10 mouse cellular contexts compared by ENCODE assay signal in the genomic region with DNA sequence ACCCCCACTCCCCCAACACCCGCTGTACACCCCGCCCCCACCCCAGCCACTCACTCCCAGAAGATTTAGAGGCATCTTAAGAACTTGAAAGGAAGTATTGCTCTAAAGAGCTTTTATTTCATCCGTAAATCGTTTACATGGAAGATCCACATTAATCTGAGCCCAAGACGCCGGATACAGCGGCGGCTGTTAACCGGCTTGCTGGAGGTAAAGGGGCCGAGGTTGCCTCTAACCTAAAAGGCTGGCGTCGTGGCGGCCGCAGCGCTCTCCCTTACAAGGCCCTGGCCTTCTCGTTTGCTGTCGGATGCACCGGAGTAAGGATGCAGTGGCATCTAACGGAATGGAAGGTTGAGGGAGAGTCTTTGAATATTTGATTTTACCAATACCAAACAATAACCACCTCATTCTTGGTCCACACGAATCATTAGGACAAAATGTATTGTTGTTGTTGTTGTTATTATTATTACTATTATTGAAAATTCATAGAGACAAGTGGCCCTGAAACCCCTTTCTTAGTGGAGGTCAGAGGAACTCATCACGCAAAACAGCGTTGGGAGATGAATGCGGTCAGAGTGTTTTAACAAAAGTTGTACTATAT. TPM values are rescaled to one million over a fixed set of nuclear protein-coding genes. Genes with fewer than 3 reads are reported as not detected.
DNase-seq lines count a peak whose midpoint lies in the region; ATAC-seq and TF ChIP-seq lines count a peak whose summit lies in the region.
"Had no signal": no experiment of that assay in that cellular context is flagged by ENCODE, and none has a peak within 500 bp of the region (broad histone marks: within the 10 kb centered on the region; RNA-seq: fewer than 3 reads in every experiment).

No protein-coding gene starts in this region.

- H3K4me2 ChIP-seq in kidney, embryonic 15.5 days = peak overlapping the region; percentile 70
- H3K4me2 ChIP-seq in embryonic facial prominence, embryonic 13.5 days = peak overlapping the region; percentile 62
- no peak overlapping the region for H3K4me2 ChIP-seq in liver, embryonic 14.5 days (ENCODE audit: low read depth)

- H3K9me3 ChIP-seq in kidney, embryonic 15.5 days (replicated peaks) = no peaks in the 10 kb centered on the region
- no peaks in the 10 kb centered on the region for H3K9me3 ChIP-seq in embryonic facial prominence, embryonic 13.5 days
- H3K9me3 ChIP-seq in liver, embryonic 14.5 days (ENCODE audit: control insufficient read depth, low read length) = no peaks in the 10 kb centered on the region

- peaks cover 82% of the 10 kb centered on the region for H3K27me3 ChIP-seq in kidney, embryonic 15.5 days
- H3K27me3 ChIP-seq in embryonic facial prominence, embryonic 13.5 days = peaks cover 49% of the 10 kb centered on the region
- H3K27me3 ChIP-seq in liver, embryonic 14.5 days (ENCODE audit: control insufficient read depth, insufficient read depth, low read length) = peaks cover 72% of the 10 kb centered on the region

- ATAC-seq in kidney, embryonic 15.5 days (replicated peaks; ENCODE audit: low FRiP score) = 0 out of 2 replicates have a peak, but pooled peaks have one; percentile 19
- ATAC-seq in embryonic facial prominence, embryonic 13.5 days (ENCODE audit: insufficient number of reproducible peaks, insufficient read depth, low FRiP score, low TSS enrichment, low read depth) = no peak
- 0 out of 2 replicates have a peak, but pooled peaks have one; percentile 5 for ATAC-seq in liver, embryonic 14.5 days (ENCODE audit: insufficient read depth)

- peaks cover 26% of the 10 kb centered on the region for H3K4me1 ChIP-seq in kidney, embryonic 15.5 days
- H3K4me1 ChIP-seq in embryonic facial prominence, embryonic 13.5 days = 0 out of 2 replicates have a peak, but pooled peaks cover 4% of the 10 kb centered on the region
- no peaks in the 10 kb centered on the region for H3K4me1 ChIP-seq in liver, embryonic 14.5 days (replicated peaks; ENCODE audit: control insufficient read depth in 2 of 2, insufficient read depth in 2 of 2, low read length in 1 of 2)

- no peak for TF ChIP-seq CTCF in liver, embryonic 14.5 days (IDR thresholded peaks at IDR 0.05; ENCODE audit: low read depth)

- TF ChIP-seq EP300 in liver, embryonic 14.5 days (IDR thresholded peaks at IDR 0.05; ENCODE audit: low read depth) = no peak

- WGBS in kidney, embryonic 15.5 days = under 1% methylated on average over 23 of the region's 23 CpGs
- WGBS in embryonic facial prominence, embryonic 13.5 days = 1% methylated on average over 23 of the region's 23 CpGs
- 3% methylated on average over 23 of the region's 23 CpGs for WGBS in liver, embryonic 14.5 days (ENCODE audit: insufficient replicate concordance)

- H3K9ac ChIP-seq in kidney, embryonic 15.5 days = no peak overlapping the region
- peak overlapping the region; percentile 98 for H3K9ac ChIP-seq in embryonic facial prominence, embryonic 13.5 days
- H3K9ac ChIP-seq in liver, embryonic 14.5 days (replicated peaks) = no peak overlapping the region

- DNase-seq in cerebellum, postnatal 10 days = peak; percentile 23 to 27
- DNase-seq in cerebellum, postnatal 25 days = no peak
- DNase-seq in kidney, adult 11 months = no peak
- no peak for DNase-seq in liver, embryonic 14.5 days (ENCODE audit: low read depth in 3 of 3, low spot score in 3 of 3)
- DNase-seq in Muller cell, postnatal 12 days (ENCODE audit: inconsistent ontology term) = no peak
- DNase-seq in cerebellum, adult 11 months = no peak
- DNase-seq: cerebellum, adult 8-10 months; left cerebral cortex, postnatal 4 days had no signal

- H3K36me3 ChIP-seq in kidney, embryonic 15.5 days = no peaks in the 10 kb centered on the region
- H3K36me3 ChIP-seq in embryonic facial prominence, embryonic 13.5 days = no peaks in the 10 kb centered on the region
- no peaks in the 10 kb centered on the region for H3K36me3 ChIP-seq in liver, embryonic 14.5 days (replicated peaks; ENCODE audit: control insufficient read depth, insufficient read depth, low read depth)

- H3K4me3 ChIP-seq in kidney, embryonic 15.5 days (replicated peaks) = peak overlapping the region; percentile 53
- peak overlapping the region; percentile 70 for H3K4me3 ChIP-seq in embryonic facial prominence, embryonic 13.5 days
- H3K4me3 ChIP-seq in liver, embryonic 14.5 days (ENCODE audit: insufficient read depth in 1 of 2, low read depth in 2 of 2, low read length in 2 of 2) = no peak overlapping the region

- peak overlapping the region; percentile 65 for H3K27ac ChIP-seq in kidney, embryonic 15.5 days
- peak overlapping the region; percentile 99 for H3K27ac ChIP-seq in embryonic facial prominence, embryonic 13.5 days
- H3K27ac ChIP-seq in liver, embryonic 14.5 days = no peak overlapping the region

RNA-seq across cellular contexts. Expression of a gene that starts 0.8 kb away (rescaled TPM):
- polyA plus RNA-seq in kidney, embryonic 15.5 days (2015; fragmentation: Nextera tagmentation; extraction: Ambion mirVana) = 28.6 and 29.9 TPM in 2 replicates
- polyA plus RNA-seq in embryonic facial prominence, embryonic 13.5 days (2015; fragmentation: Nextera tagmentation; extraction: Ambion mirVana) = 377 and 403 TPM in 2 replicates
- 0.02 TPM in 1 of 2 replicates, not detected in the other for polyA plus RNA-seq in liver, embryonic 14.5 days (2012; rRNA removed)
- polyA plus RNA-seq in liver, embryonic 14.5 days (2014; fragmentation: Nextera tagmentation; extraction: Ambion mirVana) = not detected in 2 replicates

Comparison
In these comparisons a context has a peak if more than half of its experiments do, and no peak if none do; other contexts are left out.
1. DNase-seq: peak in cerebellum, postnatal 10 days (2 of 2); none in cerebellum, postnatal 25 days (0 of 2), kidney, adult 11 months (single experiment), liver, embryonic 14.5 days (0 of 3), Muller cell, postnatal 12 days (single experiment) and cerebellum, adult 11 months (single experiment).
2. H3K4me3 ChIP-seq: peak in kidney, embryonic 15.5 days (single experiment) and embryonic facial prominence, embryonic 13.5 days (single experiment); none in liver, embryonic 14.5 days (0 of 2).
3. RNA of a gene that starts 0.8 kb away (polyA plus RNA-seq): 377 to 403 TPM in embryonic facial prominence, embryonic 13.5 days and 28.6 to 29.9 TPM in kidney, embryonic 15.5 days; 0.02 TPM in liver, embryonic 14.5 days; every median in the first group is over 10 times any median in the second.